Mouse (Mus musculus): ENCODE measurements at regions not wholly inside any gene's neighbourhood (a gene's known extent, or its start where the extent isn't known, plus 50 kb on each side); places are given as distances from the start of the nearest gene placed in this dataset.

- peak; percentile 45; the same call in 1 of the 2 replicates for ATAC-seq (ENCODE audit: insufficient number of reproducible peaks, insufficient read depth, low FRiP score, low read depth)
- Histone ChIP-seq H3K27ac (replicated peaks in 1 of 2; ENCODE audit: control insufficient read depth in 1 of 2, insufficient read depth in 1 of 2, low read depth in 2 of 2, low read length in 2 of 2) (peak overlapping the region; percentile 32 to 58), H3K4me2 (ENCODE audit: low read length) (no peak overlapping the region), H3K36me3 (ENCODE audit: control insufficient read depth, insufficient read depth, low read length) (no peaks in the 10 kb centered on the region), H3K9ac (ENCODE audit: low read length) (no peak overlapping the region), H3K4me1 (ENCODE audit: control insufficient read depth in 2 of 2, insufficient read depth in 2 of 2, low read length in 2 of 2) (peaks cover 61 to 62% of the 10 kb centered on the region in 2 experiments), H3K4me3 (ENCODE audit: control insufficient read depth in 1 of 2, insufficient read depth in 1 of 2, low read depth in 1 of 2, low read length in 2 of 2) (no peak overlapping the region), H3K27me3 (ENCODE audit: control insufficient read depth, insufficient read depth, low read length) (no peaks in the 10 kb centered on the region), H3K9me3 (ENCODE audit: control insufficient read depth, low read length) (no peaks in the 10 kb centered on the region)
- 66% methylated on average over 19 of the region's 19 CpGs for WGBS
Observed at GRCm38 (mm10) chr14:25401104-25401963, 57.7 kb upstream of the Zmiz1 start.

GRCm38 (mm10) chr14:25402409-25402808, 56.6 kb upstream of the Zmiz1 start:
- no peak for ATAC-seq (ENCODE audit: insufficient number of reproducible peaks, insufficient read depth, low FRiP score, low read depth)
- no peaks in the 10 kb centered on the region for H3K9me3 ChIP-seq (ENCODE audit: control insufficient read depth, low read length)
- peak overlapping the region; percentile 32 to 58; a peak in 3 of 4 replicates for H3K27ac ChIP-seq (replicated peaks in 1 of 2; ENCODE audit: control insufficient read depth in 1 of 2, insufficient read depth in 1 of 2, low read depth in 2 of 2, low read length in 2 of 2)
- peaks cover 56 to 60% of the 10 kb centered on the region in 2 experiments for H3K4me1 ChIP-seq (ENCODE audit: control insufficient read depth in 2 of 2, insufficient read depth in 2 of 2, low read length in 2 of 2)
- no peak overlapping the region for H3K4me2 ChIP-seq (ENCODE audit: low read length)
- no peaks in the 10 kb centered on the region for H3K27me3 ChIP-seq (ENCODE audit: control insufficient read depth, insufficient read depth, low read length)
- 38% methylated on average over 1 of the region's 1 CpGs for WGBS
- no peaks in the 10 kb centered on the region for H3K36me3 ChIP-seq (ENCODE audit: control insufficient read depth, insufficient read depth, low read length)
- no peak overlapping the region for H3K9ac ChIP-seq (ENCODE audit: low read length)
- H3K4me3 ChIP-seq (ENCODE audit: control insufficient read depth in 1 of 2, insufficient read depth in 1 of 2, low read depth in 1 of 2, low read length in 2 of 2) = no peak overlapping the region

GRCm38 (mm10) chr14:25405191-25405590, 53.8 kb upstream of the Zmiz1 start:
- H3K9me3 ChIP-seq (ENCODE audit: control insufficient read depth, low read length) = no peaks in the 10 kb centered on the region
- peak overlapping the region; percentile 55 to 57 for H3K27ac ChIP-seq (replicated peaks in 1 of 2; ENCODE audit: control insufficient read depth in 1 of 2, insufficient read depth in 1 of 2, low read depth in 2 of 2, low read length in 2 of 2)
- no peak overlapping the region for H3K4me3 ChIP-seq (ENCODE audit: control insufficient read depth in 1 of 2, insufficient read depth in 1 of 2, low read depth in 1 of 2, low read length in 2 of 2)
- H3K27me3 ChIP-seq (ENCODE audit: control insufficient read depth, insufficient read depth, low read length) = no peaks in the 10 kb centered on the region
- H3K4me2 ChIP-seq (ENCODE audit: low read length) = no peak overlapping the region
- ATAC-seq (ENCODE audit: insufficient number of reproducible peaks, insufficient read depth, low FRiP score, low read depth) = 0 out of 2 replicates have a peak, but pooled peaks have one; percentile 41
- 42% methylated on average over 4 of the region's 4 CpGs for WGBS
- no peak overlapping the region for H3K9ac ChIP-seq (ENCODE audit: low read length)
- H3K4me1 ChIP-seq (ENCODE audit: control insufficient read depth in 2 of 2, insufficient read depth in 2 of 2, low read length in 2 of 2) = peaks cover 36 to 46% of the 10 kb centered on the region in 2 experiments
- H3K36me3 ChIP-seq (ENCODE audit: control insufficient read depth, insufficient read depth, low read length) = no peaks in the 10 kb centered on the region

GRCm38 (mm10) chr14:25406059-25406458, 52.9 kb upstream of the Zmiz1 start:
- no peaks in the 10 kb centered on the region for H3K9me3 ChIP-seq (ENCODE audit: control insufficient read depth, low read length)
- no peak overlapping the region for H3K27ac ChIP-seq (replicated peaks in 1 of 2; ENCODE audit: control insufficient read depth in 1 of 2, insufficient read depth in 1 of 2, low read depth in 2 of 2, low read length in 2 of 2)
- H3K4me2 ChIP-seq (ENCODE audit: low read length) = no peak overlapping the region
- ATAC-seq (ENCODE audit: insufficient number of reproducible peaks, insufficient read depth, low FRiP score, low read depth) = no peak
- no peak overlapping the region for H3K9ac ChIP-seq (ENCODE audit: low read length)
- H3K27me3 ChIP-seq (ENCODE audit: control insufficient read depth, insufficient read depth, low read length) = no peaks in the 10 kb centered on the region
- 98% methylated on average over 3 of the region's 3 CpGs for WGBS
- peaks cover 35 to 42% of the 10 kb centered on the region in 2 experiments for H3K4me1 ChIP-seq (ENCODE audit: control insufficient read depth in 2 of 2, insufficient read depth in 2 of 2, low read length in 2 of 2)
- H3K36me3 ChIP-seq (ENCODE audit: control insufficient read depth, insufficient read depth, low read length) = no peaks in the 10 kb centered on the region
- no peak overlapping the region for H3K4me3 ChIP-seq (ENCODE audit: control insufficient read depth in 1 of 2, insufficient read depth in 1 of 2, low read depth in 1 of 2, low read length in 2 of 2)

GRCm38 (mm10) chr14:25406613-25407012, 52.4 kb upstream of the Zmiz1 start:
- no peak for ATAC-seq (ENCODE audit: insufficient number of reproducible peaks, insufficient read depth, low FRiP score, low read depth)
- WGBS = 93% methylated on average over 6 of the region's 6 CpGs

GRCm38 (mm10) chr14:25407111-25407510, 51.9 kb upstream of the Zmiz1 start:
- no peak for ATAC-seq (ENCODE audit: insufficient number of reproducible peaks, insufficient read depth, low FRiP score, low read depth)

More at GRCm38 (mm10) chr14:25406613-25407012, 52.4 kb upstream of the Zmiz1 start:
- no peak overlapping the region for H3K27ac ChIP-seq (replicated peaks in 1 of 2; ENCODE audit: control insufficient read depth in 1 of 2, insufficient read depth in 1 of 2, low read depth in 2 of 2, low read length in 2 of 2)
- H3K9ac ChIP-seq (ENCODE audit: low read length) = no peak overlapping the region
- no peaks in the 10 kb centered on the region for H3K9me3 ChIP-seq (ENCODE audit: control insufficient read depth, low read length)
- H3K4me3 ChIP-seq (ENCODE audit: control insufficient read depth in 1 of 2, insufficient read depth in 1 of 2, low read depth in 1 of 2, low read length in 2 of 2) = no peak overlapping the region
- H3K27me3 ChIP-seq (ENCODE audit: control insufficient read depth, insufficient read depth, low read length) = no peaks in the 10 kb centered on the region
- no peaks in the 10 kb centered on the region for H3K36me3 ChIP-seq (ENCODE audit: control insufficient read depth, insufficient read depth, low read length)
- H3K4me1 ChIP-seq (ENCODE audit: control insufficient read depth in 2 of 2, insufficient read depth in 2 of 2, low read length in 2 of 2) = peaks cover 30 to 37% of the 10 kb centered on the region in 2 experiments
- no peak overlapping the region for H3K4me2 ChIP-seq (ENCODE audit: low read length)

More at GRCm38 (mm10) chr14:25407111-25407510, 51.9 kb upstream of the Zmiz1 start:
- Histone ChIP-seq H3K9ac (ENCODE audit: low read length) (no peak overlapping the region), H3K27me3 (ENCODE audit: control insufficient read depth, insufficient read depth, low read length) (no peaks in the 10 kb centered on the region), H3K27ac (replicated peaks in 1 of 2; ENCODE audit: control insufficient read depth in 1 of 2, insufficient read depth in 1 of 2, low read depth in 2 of 2, low read length in 2 of 2) (no peak overlapping the region), H3K36me3 (ENCODE audit: control insufficient read depth, insufficient read depth, low read length) (no peaks in the 10 kb centered on the region), H3K9me3 (ENCODE audit: control insufficient read depth, low read length) (no peaks in the 10 kb centered on the region), H3K4me1 (ENCODE audit: control insufficient read depth in 2 of 2, insufficient read depth in 2 of 2, low read length in 2 of 2) (peaks cover 30 to 37% of the 10 kb centered on the region in 2 experiments), H3K4me2 (ENCODE audit: low read length) (no peak overlapping the region), H3K4me3 (ENCODE audit: control insufficient read depth in 1 of 2, insufficient read depth in 1 of 2, low read depth in 1 of 2, low read length in 2 of 2) (no peak overlapping the region)
- WGBS = 76% methylated on average over 7 of the region's 7 CpGs
